Mouse (Mus musculus) left cerebral cortex, adult 9 months (tissue): ENCODE measurements around the gene Kif2c.

Experiments used
- DNase-seq, 2 experiments: peaks; one replicate each; pipeline ENCODE4 v3.0.0; 2022; ENCODE audit warnings: low spot score in 2 of 2

The Kif2c gene

GRCm38 (mm10) chr4:117120445-117121414 lies 61.7 kb downstream of the Kif2c start:
- DNase-seq, result peak; percentile 93 to 97

- DNase-seq, result no peak
Observed at GRCm38 (mm10) chr4:117120052-117120444, 62.4 kb downstream of the Kif2c start.

GRCm38 (mm10) chr4:117119636-117120035 lies 62.8 kb downstream of the Kif2c start:
- no peak for DNase-seq

GRCm38 (mm10) chr4:117117931-117118330 lies 64.5 kb downstream of the Kif2c start:
- no peak for DNase-seq

GRCm38 (mm10) chr4:117115592-117115991 lies 66.8 kb downstream of the Kif2c start:
- DNase-seq, result no peak

GRCm38 (mm10) chr4:117113237-117113636 lies 69.2 kb downstream of the Kif2c start:
- DNase-seq, result no peak

- DNase-seq, result no peak
Observed at GRCm38 (mm10) chr4:117110985-117111384, 71.5 kb downstream of the Kif2c start.

- no peak for DNase-seq
Observed at GRCm38 (mm10) chr4:117110249-117110648, 72.2 kb downstream of the Kif2c start.
